Mouse (Mus musculus) brain, embryonic 14.5 days (tissue): Measurements from ENCODE around the gene Bpifb5.

Experiments
- CTCF ChIP-seq: fragments of 200-500 bp; IDR thresholded peaks from 2 replicates; pipeline ENCODE4 v1.5.1; 2012; ENCODE audit warnings: inconsistent platforms, mild to moderate bottlenecking, moderate library complexity, borderline replicate concordance; ENCODE audit not compliant: insufficient read depth, insufficient read length; ENCODE audit errors: extremely low read depth
- POLR2A ChIP-seq: fragments of 200-500 bp; IDR thresholded peaks from 2 replicates; pipeline ENCODE4 v1.6.1; 2012; ENCODE audit warnings: mild to moderate bottlenecking, inconsistent platforms, borderline replicate concordance; ENCODE audit not compliant: poor library complexity, insufficient read depth, insufficient read length, severe bottlenecking; ENCODE audit errors: extremely low read depth

GRCm38 (mm10) chr2:154243356-154244036, 20.0 kb downstream of the Bpifb5 start:
- TF ChIP-seq CTCF (no peak), POLR2A (no peak)
